Mouse (Mus musculus): ENCODE data around the gene Slxl1.
"Not testable (repeated sequence)": the region's sequence is repeated elsewhere in the genome, so short reads cannot be mapped to it uniquely, and the experiment has no call there.

Gene Slxl1

GRCm38 (mm10) chrX:55226576-55226975 is at the start of gene Slxl1:
Slxl1 (plus strand) TSS chrX:55226876.
- in situ Hi-C loops (cut with MboI; ENCODE audit: low pct_unique_long_range_greater_than_20kb in 1 of 2, low sequenced_read_pairs in 2 of 2, unreplicated experiment in 1 of 2): not testable (repeated sequence)
